ENCODE assay signal across 19 mouse cellular contexts in genomic region chr3:138001865-138002264, GRCm38 (mm10). TPM values are rescaled to one million over a fixed set of nuclear protein-coding genes. Genes with fewer than 3 reads are reported as not detected.
DNase-seq lines count a peak whose midpoint lies in the region; ATAC-seq and TF ChIP-seq lines count a peak whose summit lies in the region.
"Had no signal": no experiment of that assay in that cellular context is flagged by ENCODE, and none has a peak within 500 bp of the region (broad histone marks: within the 10 kb centered on the region; RNA-seq: fewer than 3 reads in every experiment).

No protein-coding gene starts in this region.

- H3K4me3 ChIP-seq in heart, embryonic 16.5 days (ENCODE audit: low read length) = peak overlapping the region; percentile 36
- H3K4me3 ChIP-seq in CH12.LX (replicated peaks in 1 of 3; ENCODE audit: low read depth in 2 of 3, low read length in 2 of 3, poor library complexity in 1 of 3) = peak overlapping the region; percentile 2 to 31 (median 9)
- no peak overlapping the region for H3K4me3 ChIP-seq in intestine, postnatal 0 days (ENCODE audit: low read depth, low read length)
- no peak overlapping the region for H3K4me3 ChIP-seq in hindbrain, embryonic 12.5 days
- H3K4me3 ChIP-seq: embryonic facial prominence, embryonic 13.5 days; limb, embryonic 15.5 days; midbrain, embryonic 13.5 days; myocyte; neural tube, embryonic 15.5 days had no signal

- ATAC-seq in heart, embryonic 16.5 days (replicated peaks; ENCODE audit: extremely low read depth, insufficient read depth, low FRiP score) = peak; percentile 50; the same call in 1 of the 2 replicates
- no peak for ATAC-seq in intestine, postnatal 0 days
- ATAC-seq in hindbrain, embryonic 12.5 days (ENCODE audit: low FRiP score) = no peak
- ATAC-seq: midbrain, embryonic 13.5 days had no signal

- H3K79me2 ChIP-seq in CH12.LX (replicated peaks; ENCODE audit: control insufficient read depth, extremely low read depth, insufficient read depth, poor library complexity, severe bottlenecking) = 0 out of 2 replicates have a peak, but pooled peaks cover 3% of the 10 kb centered on the region

- H3K4me2 ChIP-seq in heart, embryonic 16.5 days (ENCODE audit: low read depth, low read length) = peak overlapping the region; percentile 56
- peak overlapping the region; percentile 96 for H3K4me2 ChIP-seq in CH12.LX (ENCODE audit: insufficient read depth, low read depth, poor library complexity, severe bottlenecking)
- H3K4me2 ChIP-seq in intestine, postnatal 0 days (replicated peaks; ENCODE audit: low read depth) = peak overlapping the region; percentile 51
- no peak overlapping the region for H3K4me2 ChIP-seq in hindbrain, embryonic 12.5 days (replicated peaks)
- H3K4me2 ChIP-seq: embryonic facial prominence, embryonic 13.5 days; limb, embryonic 15.5 days; midbrain, embryonic 13.5 days; neural tube, embryonic 15.5 days had no signal

- H3K9me3 ChIP-seq in heart, embryonic 16.5 days (replicated peaks; ENCODE audit: control insufficient read depth, low read length) = peaks cover 3% of the 10 kb centered on the region; the same call in 1 of the 2 replicates
- peaks cover 7% of the 10 kb centered on the region for H3K9me3 ChIP-seq in CH12.LX (replicated peaks; ENCODE audit: low read length)
- H3K9me3 ChIP-seq in intestine, postnatal 0 days (ENCODE audit: control insufficient read depth) = no peaks in the 10 kb centered on the region
- peaks cover 6% of the 10 kb centered on the region; the same call in 1 of the 2 replicates for H3K9me3 ChIP-seq in hindbrain, embryonic 12.5 days (replicated peaks)
- H3K9me3 ChIP-seq: embryonic facial prominence, embryonic 13.5 days; limb, embryonic 15.5 days; neural tube, embryonic 15.5 days had no signal

- 37% methylated on average over 4 of the region's 4 CpGs for WGBS in heart, embryonic 16.5 days
- WGBS in intestine, postnatal 0 days = 41% methylated on average over 4 of the region's 4 CpGs
- 79% methylated on average over 4 of the region's 4 CpGs for WGBS in hindbrain, embryonic 12.5 days

- H3K9ac ChIP-seq in heart, embryonic 16.5 days (ENCODE audit: low read length) = peak overlapping the region; percentile 58
- H3K9ac ChIP-seq in CH12.LX (ENCODE audit: insufficient read depth, low read depth) = peak overlapping the region; percentile 63
- H3K9ac ChIP-seq in intestine, postnatal 0 days (ENCODE audit: low read depth, low read length) = no peak overlapping the region
- H3K9ac ChIP-seq in hindbrain, embryonic 12.5 days = no peak overlapping the region
- H3K9ac ChIP-seq: embryonic facial prominence, embryonic 13.5 days; limb, embryonic 15.5 days; midbrain, embryonic 13.5 days; neural tube, embryonic 15.5 days had no signal

- no peak; the same call in none of the 2 replicates for TF ChIP-seq RAD21 in CH12.LX (IDR thresholded peaks at IDR 0.05; ENCODE audit: low read depth, low read length)

- TF ChIP-seq POLR2A in CH12.LX (IDR thresholded peaks at IDR 0.05; ENCODE audit: low read depth, low read length) = peak; percentile 53

- in situ Hi-C loops in CH12.LX (cut with MboI; ENCODE audit: low pct_ligation_motif_present, low pct_unique_long_range_greater_than_20kb, low sequenced_read_pairs) = loop anchor here (5.0 kb wide), 1 partner anchor 65 kb away; the partner anchor contains the start of genes 1110002E22Rik and Gm5105

- peaks cover 43% of the 10 kb centered on the region for H3K4me1 ChIP-seq in heart, embryonic 16.5 days (ENCODE audit: control insufficient read depth, insufficient read depth, low read length)
- peaks cover 25 to 76% of the 10 kb centered on the region in 2 experiments for H3K4me1 ChIP-seq in CH12.LX (ENCODE audit: control insufficient read depth in 1 of 2, insufficient read depth in 2 of 2)
- peaks cover 12% of the 10 kb centered on the region for H3K4me1 ChIP-seq in intestine, postnatal 0 days (replicated peaks; ENCODE audit: control insufficient read depth, insufficient read depth, low read length)
- H3K4me1 ChIP-seq in hindbrain, embryonic 12.5 days = no peaks in the 10 kb centered on the region
- H3K4me1 ChIP-seq: neural tube, embryonic 15.5 days had no signal

- H3K36me3 ChIP-seq in heart, embryonic 16.5 days (ENCODE audit: control insufficient read depth, insufficient read depth) = 0 out of 2 replicates have a peak, but pooled peaks cover 2% of the 10 kb centered on the region
- no peaks in the 10 kb centered on the region for H3K36me3 ChIP-seq in CH12.LX (replicated peaks in 1 of 2; ENCODE audit: control insufficient read depth in 1 of 2, insufficient read depth in 1 of 2, low read length in 1 of 2)
- no peaks in the 10 kb centered on the region for H3K36me3 ChIP-seq in intestine, postnatal 0 days (ENCODE audit: control insufficient read depth, insufficient read depth)
- no peaks in the 10 kb centered on the region for H3K36me3 ChIP-seq in hindbrain, embryonic 12.5 days
- H3K36me3 ChIP-seq: embryonic facial prominence, embryonic 13.5 days; limb, embryonic 15.5 days; midbrain, embryonic 13.5 days; neural tube, embryonic 15.5 days had no signal

- peak overlapping the region; percentile 95 for H3K27ac ChIP-seq in heart, embryonic 16.5 days (ENCODE audit: low read length)
- peak overlapping the region; percentile 56 for H3K27ac ChIP-seq in CH12.LX (ENCODE audit: insufficient read depth, low read depth)
- H3K27ac ChIP-seq in intestine, postnatal 0 days (ENCODE audit: low read depth, low read length) = no peak overlapping the region
- H3K27ac ChIP-seq in hindbrain, embryonic 12.5 days = no peak overlapping the region
- H3K27ac ChIP-seq: embryonic facial prominence, embryonic 13.5 days; kidney, postnatal 0 days; limb, embryonic 15.5 days; midbrain, embryonic 13.5 days; neural tube, embryonic 15.5 days had no signal

- DNase-seq in heart, adult 9 months (ENCODE audit: low spot score in 2 of 2) = no peak
- peak; percentile 28 for DNase-seq in CD4-positive helper T cell, adult 2 months (ENCODE audit: low read depth, low spot score)
- DNase-seq in CH12.LX (ENCODE audit: extremely low read depth) = peak; percentile 87
- no peak for DNase-seq in testis, postnatal 10 days (ENCODE audit: low spot score)
- DNase-seq: adrenal gland, postnatal 25 days; cerebellum, adult 2 months; layer of hippocampus, postnatal 36 days; retina, postnatal 1 day; right cerebral cortex, postnatal 4 days; thymus, postnatal 36 days had no signal

- TF ChIP-seq EP300 in CH12.LX (IDR thresholded peaks at IDR 0.05; ENCODE audit: low read length) = peak; percentile 87

- H3K27me3 ChIP-seq in heart, embryonic 16.5 days (ENCODE audit: control insufficient read depth, insufficient read depth, low read length) = no peaks in the 10 kb centered on the region
- no peaks in the 10 kb centered on the region for H3K27me3 ChIP-seq in CH12.LX (replicated peaks)
- no peaks in the 10 kb centered on the region for H3K27me3 ChIP-seq in intestine, postnatal 0 days (replicated peaks; ENCODE audit: control insufficient read depth, insufficient read depth, low read length)
- H3K27me3 ChIP-seq in hindbrain, embryonic 12.5 days = no peaks in the 10 kb centered on the region
- H3K27me3 ChIP-seq: embryonic facial prominence, embryonic 13.5 days; limb, embryonic 15.5 days; midbrain, embryonic 13.5 days; neural tube, embryonic 15.5 days had no signal

- TF ChIP-seq CTCF in CH12.LX (conservative IDR thresholded peaks at IDR 0.05 in 1 of 2, IDR thresholded peaks at IDR 0.05 in 1 of 2; ENCODE audit: low read depth in 2 of 2, low read length in 2 of 2) = no peak
- no peak for TF ChIP-seq CTCF in intestine, postnatal 0 days (IDR thresholded peaks at IDR 0.05; ENCODE audit: low read depth)

- dilution Hi-C loops in CH12.LX (cut with MboI; ENCODE audit: extremely low pct_ligation_motif_present, extremely low pct_unique_long_range_greater_than_20kb, low sequenced_read_pairs) = no loop called here

TF ChIP-seq in CH12.LX, 34 proteins besides CTCF, POLR2A, EP300 and RAD21 (continues in another document):
- TF ChIP-seq TBP (conservative IDR thresholded peaks at IDR 0.05; ENCODE audit: low read depth, low read length) = peak; percentile 51; the same call in 1 of the 2 replicates
- peak; percentile 26; the same call in 1 of the 2 replicates for TF ChIP-seq SMC3 (IDR thresholded peaks at IDR 0.05; ENCODE audit: low read depth, low read length)
- peak; percentile 58; the same call in 1 of the 2 replicates for TF ChIP-seq CHD2 (IDR thresholded peaks at IDR 0.05; ENCODE audit: low read length)
- peak; percentile 60; the same call in 1 of the 2 replicates for TF ChIP-seq ZNF384 (IDR thresholded peaks at IDR 0.05; ENCODE audit: low read depth, low read length)
- no peak for TF ChIP-seq USF1 (IDR thresholded peaks at IDR 0.05; ENCODE audit: low read depth, low read length)
- peak; percentile 90 for TF ChIP-seq ETS1 (conservative IDR thresholded peaks at IDR 0.05; ENCODE audit: low read depth, low read length)
- peak; percentile 50; the same call in 1 of the 2 replicates for TF ChIP-seq GABPA (IDR thresholded peaks at IDR 0.05; ENCODE audit: insufficient replicate concordance, low read depth, low read length)
- no peak; the same call in 1 of the 2 replicates for TF ChIP-seq JUND (conservative IDR thresholded peaks at IDR 0.05; ENCODE audit: low read depth, low read length)
- peak; percentile 71 for TF ChIP-seq MYC (IDR thresholded peaks at IDR 0.05; ENCODE audit: low read depth, low read length)
- TF ChIP-seq POLR2AphosphoS2 (IDR thresholded peaks at IDR 0.05; ENCODE audit: low read depth, low read length) = 0 out of 2 replicates have a peak, but pooled peaks have one; percentile 12
- peak; percentile 81 for TF ChIP-seq BHLHE40 (IDR thresholded peaks at IDR 0.05; ENCODE audit: low read depth, low read length)
- TF ChIP-seq MAX (IDR thresholded peaks at IDR 0.05; ENCODE audit: low read length) = peak; percentile 57; the same call in 1 of the 2 replicates
- TF ChIP-seq E2F4 (IDR thresholded peaks at IDR 0.05; ENCODE audit: insufficient replicate concordance, low read depth, low read length) = no peak
- peak; percentile 89 for TF ChIP-seq TCF12 (IDR thresholded peaks at IDR 0.05; ENCODE audit: low read depth, low read length)
- peak; percentile 54; the same call in 1 of the 2 replicates for TF ChIP-seq ELF1 (IDR thresholded peaks at IDR 0.05; ENCODE audit: low read depth, low read length)
- no peak; the same call in 1 of the 2 replicates for TF ChIP-seq SIN3A (IDR thresholded peaks at IDR 0.05; ENCODE audit: low read length)
- peak; percentile 88 for TF ChIP-seq IRF4 (IDR thresholded peaks at IDR 0.05; ENCODE audit: low read depth, low read length)
- TF ChIP-seq MXI1 (IDR thresholded peaks at IDR 0.05; ENCODE audit: low read depth, low read length) = no peak

RNA-seq across cellular contexts. Expression of gene Dapp1, which starts 20.5 kb away (rescaled TPM):
- polyA plus RNA-seq in heart, embryonic 16.5 days (2015; fragmentation: Nextera tagmentation; extraction: Ambion mirVana) = 17.3 and 22.8 TPM in 2 replicates
- 55.5 and 63.6 TPM in 2 replicates for total RNA-seq in CH12.LX (2012; rRNA removed)
- 53.5 and 66.4 TPM in 2 replicates for total RNA-seq in CH12.LX (2014; rRNA removed)
- 62.8 and 81.7 TPM in 2 replicates for polyA plus RNA-seq in CH12.LX (2012; ENCODE audit: insufficient read length, low read depth)
- polyA plus RNA-seq in intestine, postnatal 0 days (2015; fragmentation: Nextera tagmentation; extraction: Ambion mirVana) = 70.6 and 71.2 TPM in 2 replicates
- 2.3 and 2.6 TPM in 2 replicates for polyA plus RNA-seq in hindbrain, embryonic 12.5 days (2016; fragmentation: Nextera tagmentation; extraction: Ambion mirVana)

Comparison
In these comparisons a context has a peak if more than half of its experiments do, and no peak if none do; other contexts are left out.
1. H3K27ac ChIP-seq: peak in heart, embryonic 16.5 days (single experiment) and CH12.LX (single experiment); none in intestine, postnatal 0 days (single experiment) and hindbrain, embryonic 12.5 days (single experiment).
2. H3K4me3 ChIP-seq: peak in heart, embryonic 16.5 days (single experiment) and CH12.LX (3 of 3); none in intestine, postnatal 0 days (single experiment) and hindbrain, embryonic 12.5 days (single experiment).
3. H3K9ac ChIP-seq: peak in heart, embryonic 16.5 days (single experiment) and CH12.LX (single experiment); none in intestine, postnatal 0 days (single experiment) and hindbrain, embryonic 12.5 days (single experiment).
4. DNase-seq: peak in CD4-positive helper T cell, adult 2 months (single experiment) and CH12.LX (single experiment); none in heart, adult 9 months (0 of 2) and testis, postnatal 10 days (single experiment).